Mouse (Mus musculus): Measurements from ENCODE around the gene Sh3bgr.

DNA sequence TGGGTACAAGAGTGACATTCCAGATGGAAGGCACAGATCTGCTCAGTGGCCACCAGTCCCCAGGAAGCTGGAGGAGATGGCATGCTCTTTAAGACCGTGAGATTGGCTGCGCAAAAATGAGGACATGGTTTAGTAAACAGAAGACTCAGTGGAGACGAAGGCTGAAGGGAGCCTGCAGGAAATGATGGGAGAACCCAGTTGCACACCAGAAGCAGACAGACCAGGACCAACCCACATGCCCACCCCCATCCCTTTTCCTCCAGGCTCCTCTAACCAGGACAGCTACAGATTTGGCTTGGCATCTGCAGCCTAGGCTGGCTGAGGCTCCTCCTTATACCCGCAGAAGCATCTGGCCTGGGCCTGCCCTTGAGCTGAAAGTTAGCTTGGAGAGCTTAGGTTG is 38.9 kb upstream of the Sh3bgr start:
- TF ChIP-seq CTCF (IDR thresholded peaks at IDR 0.05) (no peak), EP300 (IDR thresholded peaks at IDR 0.05) (no peak)

Measured in lung, postnatal 0 days (tissue).